ENCODE assay signal across 14 mouse cellular contexts in the genomic region with DNA sequence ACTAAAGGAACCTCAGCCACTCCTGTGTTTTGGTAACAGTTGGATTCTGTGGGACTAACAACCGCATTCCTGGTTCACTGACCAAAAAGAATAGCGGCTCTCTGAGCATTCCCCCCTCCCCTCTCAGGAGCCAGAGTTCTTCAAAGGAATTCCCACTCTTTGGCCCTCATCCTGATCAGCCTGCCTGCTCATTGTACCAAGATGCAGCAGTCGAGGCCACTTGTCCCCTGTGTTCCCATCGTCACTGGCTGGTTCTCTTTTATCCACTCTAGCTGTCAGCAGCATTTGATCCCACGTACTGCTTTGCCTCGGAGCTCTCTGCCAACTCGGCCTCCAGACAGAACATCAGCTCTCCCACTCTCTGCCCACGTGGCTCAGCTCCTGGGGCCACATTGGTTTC. TPM values are rescaled to one million over a fixed set of nuclear protein-coding genes. Genes with fewer than 3 reads are reported as not detected.
A peak's percentile ranks its signal among the peaks of the same experiment; 100 is the strongest.
DNase-seq lines count a peak whose midpoint lies in the region; ATAC-seq and TF ChIP-seq lines count a peak whose summit lies in the region.
"Had no signal": no experiment of that assay in that cellular context is flagged by ENCODE, and none has a peak within 500 bp of the region (broad histone marks: within the 10 kb centered on the region; RNA-seq: fewer than 3 reads in every experiment).

No protein-coding gene starts in this region.

- TF ChIP-seq CTCF in heart, postnatal 0 days (IDR thresholded peaks at IDR 0.05; ENCODE audit: low read depth), result no peak

- ATAC-seq in heart, postnatal 0 days (ENCODE audit: insufficient read depth, low read depth), result peak; percentile 62
- no peak for ATAC-seq in heart, embryonic 12.5 days (ENCODE audit: insufficient number of reproducible peaks, low FRiP score)
- ATAC-seq in hindbrain, embryonic 14.5 days (ENCODE audit: low FRiP score), result peak; percentile 40; the same call in 1 of the 2 replicates

- no peaks in the 10 kb centered on the region for H3K27me3 ChIP-seq in heart, postnatal 0 days (ENCODE audit: control insufficient read depth, insufficient read depth, low read length)
- H3K27me3 ChIP-seq in heart, embryonic 12.5 days (replicated peaks), result 0 out of 2 replicates have a peak, but pooled peaks cover 3% of the 10 kb centered on the region
- H3K27me3 ChIP-seq in hindbrain, embryonic 14.5 days (ENCODE audit: control insufficient read depth, insufficient read depth, low read length), result no peaks in the 10 kb centered on the region
- H3K27me3 ChIP-seq: megakaryocyte, embryonic 14.5 days had no signal

- peak; percentile 16 for DNase-seq in heart, postnatal 0 days (ENCODE audit: low spot score)
- peak; percentile 97 for DNase-seq in Muller cell, postnatal 12 days (ENCODE audit: inconsistent ontology term)
- peak; percentile 42 for DNase-seq in embryo, embryonic 11 days
- DNase-seq in hindbrain, embryonic 14.5 days (ENCODE audit: low spot score), result no peak
- no peak for DNase-seq in MN1 (ENCODE audit: low spot score)
- no peak for DNase-seq in spleen, postnatal 10 days (ENCODE audit: low spot score in 2 of 2)
- no peak for DNase-seq in layer of hippocampus, adult 8-10 months (ENCODE audit: low spot score in 2 of 2)
- DNase-seq: cerebellum, adult 9-11 months; heart, adult 2 months; kidney, adult 8-10 months; lung, adult 18-20 months had no signal

- no peaks in the 10 kb centered on the region for H3K36me3 ChIP-seq in heart, postnatal 0 days (replicated peaks; ENCODE audit: control insufficient read depth, insufficient read depth, low read length)
- H3K36me3 ChIP-seq in heart, embryonic 12.5 days, result no peaks in the 10 kb centered on the region
- H3K36me3 ChIP-seq in hindbrain, embryonic 14.5 days (replicated peaks; ENCODE audit: control insufficient read depth, insufficient read depth), result no peaks in the 10 kb centered on the region

- no peak overlapping the region for H3K27ac ChIP-seq in heart, postnatal 0 days (ENCODE audit: low read depth)
- no peak overlapping the region for H3K27ac ChIP-seq in heart, embryonic 12.5 days (ENCODE audit: poor library complexity, severe bottlenecking)
- no peak overlapping the region for H3K27ac ChIP-seq in hindbrain, embryonic 14.5 days
- H3K27ac ChIP-seq: heart, adult 2 months had no signal

- no peak overlapping the region for H3K4me2 ChIP-seq in heart, postnatal 0 days (ENCODE audit: low read depth, low read length)
- no peak overlapping the region for H3K4me2 ChIP-seq in heart, embryonic 12.5 days
- H3K4me2 ChIP-seq in hindbrain, embryonic 14.5 days (replicated peaks), result no peak overlapping the region

- no peak overlapping the region for H3K9ac ChIP-seq in heart, postnatal 0 days (replicated peaks; ENCODE audit: low read depth, low read length)
- H3K9ac ChIP-seq in heart, embryonic 12.5 days, result no peak overlapping the region
- no peak overlapping the region for H3K9ac ChIP-seq in hindbrain, embryonic 14.5 days

- no peak for TF ChIP-seq EP300 in heart, postnatal 0 days (IDR thresholded peaks at IDR 0.05; ENCODE audit: low read depth)

- no peaks in the 10 kb centered on the region for H3K4me1 ChIP-seq in heart, postnatal 0 days (ENCODE audit: control insufficient read depth, insufficient read depth)
- H3K4me1 ChIP-seq in heart, embryonic 12.5 days (replicated peaks), result peaks cover 12% of the 10 kb centered on the region; the same call in 1 of the 2 replicates
- no peaks in the 10 kb centered on the region for H3K4me1 ChIP-seq in hindbrain, embryonic 14.5 days (replicated peaks; ENCODE audit: control insufficient read depth, insufficient read depth, low read length)
- H3K4me1 ChIP-seq: megakaryocyte, embryonic 14.5 days had no signal

- H3K9me3 ChIP-seq in heart, postnatal 0 days (replicated peaks; ENCODE audit: control insufficient read depth, low read length), result no peaks in the 10 kb centered on the region
- H3K9me3 ChIP-seq in heart, embryonic 12.5 days (replicated peaks), result no peaks in the 10 kb centered on the region
- H3K9me3 ChIP-seq in hindbrain, embryonic 14.5 days (ENCODE audit: control insufficient read depth, low read length), result no peaks in the 10 kb centered on the region
- H3K9me3 ChIP-seq: megakaryocyte, embryonic 14.5 days had no signal

- H3K4me3 ChIP-seq in heart, postnatal 0 days (ENCODE audit: low read depth, low read length), result no peak overlapping the region
- no peak overlapping the region for H3K4me3 ChIP-seq in heart, embryonic 12.5 days
- no peak overlapping the region for H3K4me3 ChIP-seq in hindbrain, embryonic 14.5 days (replicated peaks; ENCODE audit: low read length)
- H3K4me3 ChIP-seq: heart, adult 2 months; megakaryocyte, embryonic 14.5 days had no signal

- WGBS in heart, postnatal 0 days, result 20% methylated on average over 8 of the region's 8 CpGs
- WGBS in heart, embryonic 12.5 days, result 28% methylated on average over 8 of the region's 8 CpGs
- WGBS in hindbrain, embryonic 14.5 days, result 11% methylated on average over 8 of the region's 8 CpGs

RNA-seq across cellular contexts. Expression of gene Slc34a2, which starts 41.3 kb away (rescaled TPM):
- 0.19 and 2.9 TPM in 2 replicates for total RNA-seq in heart, postnatal 0 days (2014; rRNA removed; ENCODE audit: low replicate concordance)
- polyA plus RNA-seq in heart, postnatal 0 days (2015; fragmentation: Nextera tagmentation; extraction: Ambion mirVana), result 0.34 TPM in 1 of 2 replicates, not detected in the other
- not detected in 2 replicates for polyA plus RNA-seq in heart, embryonic 12.5 days (2016; fragmentation: Nextera tagmentation; extraction: Ambion mirVana)
- 0.07 and 0.23 TPM in 2 replicates for polyA plus RNA-seq in hindbrain, embryonic 14.5 days (2014; fragmentation: Nextera tagmentation; extraction: Ambion mirVana)
- not detected for total RNA-seq in layer of hippocampus, adult 8-10 months (2022)
- total RNA-seq: heart, adult 2 months had no signal
- polyA plus RNA-seq: stomach, embryonic 14.5 days had no signal

Comparison
In these comparisons a context has a peak if more than half of its experiments do, and no peak if none do; other contexts are left out.
1. DNase-seq: peak in heart, postnatal 0 days (single experiment), Muller cell, postnatal 12 days (single experiment) and embryo, embryonic 11 days (single experiment); none in hindbrain, embryonic 14.5 days (single experiment), MN1 (single experiment), spleen, postnatal 10 days (0 of 2) and layer of hippocampus, adult 8-10 months (0 of 2).